22 mouse cellular contexts compared by ENCODE assay signal in the genomic region with DNA sequence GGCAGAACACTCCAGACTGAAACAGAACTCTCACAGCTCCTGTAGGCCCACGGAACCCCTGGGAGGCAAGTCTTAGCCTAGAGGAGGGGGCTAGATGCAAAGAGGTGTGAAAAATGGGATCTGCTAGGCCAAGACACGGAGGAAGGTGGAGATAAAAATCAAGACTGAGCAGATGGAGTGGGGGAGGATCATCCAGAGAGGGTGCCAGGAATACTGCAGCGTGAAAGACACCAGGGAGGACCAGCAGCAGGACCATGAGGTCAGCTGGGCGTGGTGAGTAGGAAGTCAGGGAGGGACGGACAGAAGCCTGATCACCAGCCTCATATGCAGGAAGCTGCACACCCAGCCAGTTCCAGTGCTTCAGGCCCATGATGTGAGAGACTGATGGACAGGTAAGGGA. TPM values are rescaled to one million over a fixed set of nuclear protein-coding genes. Genes with fewer than 3 reads are reported as not detected.
A peak's percentile ranks its signal among the peaks of the same experiment; 100 is the strongest.
DNase-seq lines count a peak whose midpoint lies in the region; ATAC-seq lines count a peak whose summit lies in the region.
"Had no signal": no experiment of that assay in that cellular context is flagged by ENCODE, and none has a peak within 500 bp of the region (broad histone marks: within the 10 kb centered on the region; RNA-seq: fewer than 3 reads in every experiment).

No protein-coding gene starts in this region.

- no peaks in the 10 kb centered on the region for H3K4me1 ChIP-seq in neural tube, embryonic 14.5 days (ENCODE audit: control insufficient read depth, insufficient read depth, low read length)
- H3K4me1 ChIP-seq: embryonic facial prominence, embryonic 15.5 days; heart, embryonic 15.5 days; limb, embryonic 13.5 days; liver, embryonic 13.5 days; lung, embryonic 15.5 days; midbrain, embryonic 10.5 days; neural tube, embryonic 12.5 days had no signal

- no peak overlapping the region for H3K4me3 ChIP-seq in neural tube, embryonic 14.5 days (ENCODE audit: low read depth, low read length)
- H3K4me3 ChIP-seq: embryonic facial prominence, embryonic 15.5 days; heart, embryonic 15.5 days; limb, embryonic 13.5 days; liver, embryonic 13.5 days; lung, embryonic 15.5 days; midbrain, embryonic 10.5 days; neural tube, embryonic 12.5 days had no signal

- peak; percentile 50 for ATAC-seq in frontal cortex, adult (ENCODE audit: low TSS enrichment)
- ATAC-seq in neural tube, embryonic 14.5 days (ENCODE audit: low read depth), result peak; percentile 21; the same call in 1 of the 2 replicates
- ATAC-seq: inflammation-experienced regulatory T-cells, adult 6 months had no signal

- no peak overlapping the region for H3K4me2 ChIP-seq in neural tube, embryonic 14.5 days (ENCODE audit: low read depth, low read length)
- H3K4me2 ChIP-seq: embryonic facial prominence, embryonic 15.5 days; heart, embryonic 15.5 days; limb, embryonic 13.5 days; liver, embryonic 13.5 days; lung, embryonic 15.5 days; neural tube, embryonic 12.5 days had no signal

- no peaks in the 10 kb centered on the region for H3K27me3 ChIP-seq in neural tube, embryonic 14.5 days (ENCODE audit: control insufficient read depth, insufficient read depth, low read length)
- H3K27me3 ChIP-seq: embryonic facial prominence, embryonic 15.5 days; heart, embryonic 15.5 days; lung, embryonic 15.5 days; neural tube, embryonic 12.5 days had no signal

- H3K9me3 ChIP-seq in neural tube, embryonic 14.5 days (ENCODE audit: control insufficient read depth, low read length), result no peaks in the 10 kb centered on the region
- H3K9me3 ChIP-seq: embryonic facial prominence, embryonic 15.5 days; heart, embryonic 15.5 days; limb, embryonic 13.5 days; liver, embryonic 13.5 days; lung, embryonic 15.5 days; midbrain, embryonic 10.5 days; neural tube, embryonic 12.5 days had no signal

- DNase-seq in frontal cortex, postnatal 10 days (ENCODE audit: low spot score in 2 of 2), result no peak
- DNase-seq in neural tube, embryonic 10.5 days (ENCODE audit: extremely low spot score, low spot score), result no peak
- peak; percentile 83 for DNase-seq in cerebellum, adult 9-10 months
- DNase-seq in spleen, postnatal 14 days (ENCODE audit: low spot score in 2 of 2), result no peak
- no peak for DNase-seq in urinary bladder, postnatal 25 days (ENCODE audit: low spot score)
- DNase-seq: gastrocnemius, postnatal 36 days; kidney, adult 2 months; kidney, postnatal 25 days; liver, embryonic 13.5 days; right cerebral cortex, postnatal 14 days; spleen, adult 18-20 months; thymus, postnatal 36 days had no signal

- no peak overlapping the region for H3K27ac ChIP-seq in neural tube, embryonic 14.5 days (ENCODE audit: low read depth, low read length)
- H3K27ac ChIP-seq: embryonic facial prominence, embryonic 15.5 days; heart, embryonic 15.5 days; limb, embryonic 13.5 days; liver, embryonic 13.5 days; lung, embryonic 15.5 days; macrophage; midbrain, embryonic 10.5 days; neural tube, embryonic 12.5 days had no signal

- no peak overlapping the region for H3K9ac ChIP-seq in neural tube, embryonic 14.5 days (replicated peaks; ENCODE audit: low read depth, low read length)
- H3K9ac ChIP-seq: embryonic facial prominence, embryonic 15.5 days; heart, embryonic 15.5 days; limb, embryonic 13.5 days; liver, embryonic 13.5 days; lung, embryonic 15.5 days; neural tube, embryonic 12.5 days had no signal

- 80% methylated on average over 5 of the region's 5 CpGs for WGBS in neural tube, embryonic 14.5 days

- peaks cover 6% of the 10 kb centered on the region; the same call in 1 of the 2 replicates for H3K36me3 ChIP-seq in neural tube, embryonic 14.5 days (ENCODE audit: control insufficient read depth, insufficient read depth, low read length)
- H3K36me3 ChIP-seq: embryonic facial prominence, embryonic 15.5 days; heart, embryonic 15.5 days; limb, embryonic 13.5 days; liver, embryonic 13.5 days; lung, embryonic 15.5 days had no signal

RNA-seq across cellular contexts. Expression of gene Scrn1, which starts 47.5 kb away (rescaled TPM):
- polyA plus RNA-seq in neural tube, embryonic 14.5 days (2014; fragmentation: Nextera tagmentation; extraction: Ambion mirVana), result 109 and 110 TPM in 2 replicates
- polyA plus RNA-seq: macrophage had no signal
